Mouse (Mus musculus) forebrain, embryonic 11.5 days (tissue): ENCODE data around the gene Myh1. TPM values are rescaled to one million over a fixed set of nuclear protein-coding genes. Genes with fewer than 3 reads are reported as not detected.

Experiments used
- ATAC-seq: fragments of 200-750 bp; cut with Nextera tagmentation; replicated peaks from 2 replicates; pipeline ENCODE4 v1.8.0; 2017; ENCODE audit warnings: moderate TSS enrichment; ENCODE audit not compliant: low FRiP score
- DNase-seq: peaks from one replicate; pipeline ENCODE4 v3.0.0-alpha.2; 2017; ENCODE audit warnings: low spot score
- H3K27ac ChIP-seq: fragments of 300-500 bp; sonication (generic); 2 replicates; pipeline ENCODE4 v1.5.1; 2014; ENCODE audit warnings: low read depth, low read length
- H3K27me3 ChIP-seq: fragments of 300-500 bp; sonication (generic); 2 replicates; pipeline ENCODE4 v1.6.1; 2014; ENCODE audit warnings: mild to moderate bottlenecking, low read length, mixed read lengths; ENCODE audit not compliant: control insufficient read depth, insufficient read depth
- H3K36me3 ChIP-seq: fragments of 300-500 bp; sonication (generic); 2 replicates; pipeline ENCODE4 v1.6.1; 2014; ENCODE audit warnings: mild to moderate bottlenecking, low read length, moderate library complexity, mixed read lengths; ENCODE audit not compliant: control insufficient read depth, insufficient read depth
- H3K4me1 ChIP-seq: fragments of 300-500 bp; sonication (generic); replicated peaks from 2 replicates; pipeline ENCODE4 v1.6.1; 2014; ENCODE audit warnings: low read length, mixed read lengths; ENCODE audit not compliant: control insufficient read depth, insufficient read depth
- H3K4me2 ChIP-seq: fragments of 300-500 bp; sonication (generic); 2 replicates; pipeline ENCODE4 v1.6.1; 2014; ENCODE audit warnings: low read depth, mild to moderate bottlenecking, low read length, moderate library complexity, mixed read lengths; ENCODE audit not compliant: severe bottlenecking
- H3K4me3 ChIP-seq: fragments of 300-500 bp; sonication (generic); 2 replicates; pipeline ENCODE4 v1.5.1; 2014; ENCODE audit warnings: low read depth, low read length
- H3K9ac ChIP-seq: fragments of 300-500 bp; sonication (generic); 2 replicates; pipeline ENCODE4 v1.6.1; 2014; ENCODE audit warnings: low read length
- H3K9me3 ChIP-seq: fragments of 300-500 bp; sonication (generic); 2 replicates; pipeline ENCODE4 v1.6.1; 2016; ENCODE audit warnings: low read length, mixed read lengths; ENCODE audit not compliant: control insufficient read depth
- WGBS: fragments of 180-500 bp; shearing (Covaris S2); extraction: QIAGEN DNeasy Blood & Tissue Kit; methylation state at CpG from one replicate; pipeline ENCODE4 v1.1.7; 2014; 5-methylcytosine and 5-hydroxymethylcytosine counted together
- polyA plus RNA-seq: library from polyadenylated mRNA; unstranded; fragments of >200 nt; fragmentation: Nextera tagmentation; extraction: Ambion mirVana; gene quantifications from 2 replicates; pipeline ENCODE4 v1.2.1, GENCODE M21; 2014

Gene Myh1
- polyA plus RNA-seq = not detected in 2 replicates

- 82% methylated on average over 4 of the region's 4 CpGs for WGBS
- no peak within 1 kb of the TSS for H3K4me2 ChIP-seq
- H3K4me3 ChIP-seq = no peak within 1 kb of the TSS
- no peaks in the 10 kb centered on the region for H3K36me3 ChIP-seq
- DNase-seq = no peak
- no peak within 1 kb of the TSS for H3K9ac ChIP-seq
- no peaks in the 10 kb centered on the region for H3K27me3 ChIP-seq
- H3K9me3 ChIP-seq = no peaks in the 10 kb centered on the region
- no peaks in the 10 kb centered on the region for H3K4me1 ChIP-seq
- no peak for ATAC-seq
- H3K27ac ChIP-seq = no peak within 1 kb of the TSS
These were observed at the start of gene Myh1 for GRCm38 (mm10) chr11:67199752-67200151. Gene Myh1 (plus strand): TSS chr11:67200052.

- ATAC-seq = no peak
- Histone ChIP-seq H3K9ac (no peak overlapping the region), H3K4me2 (no peak overlapping the region), H3K27ac (no peak overlapping the region), H3K9me3 (no peaks in the 10 kb centered on the region), H3K36me3 (no peaks in the 10 kb centered on the region), H3K27me3 (no peaks in the 10 kb centered on the region), H3K4me1 (no peaks in the 10 kb centered on the region), H3K4me3 (no peak overlapping the region)
- DNase-seq = no peak
- 86% methylated on average over 2 of the region's 2 CpGs for WGBS
These were observed 49.6 kb upstream of the Myh1 start for GRCm38 (mm10) chr11:67150237-67150636.

- Histone ChIP-seq H3K9ac (no peak overlapping the region), H3K27me3 (no peaks in the 10 kb centered on the region), H3K27ac (no peak overlapping the region), H3K4me3 (no peak overlapping the region), H3K36me3 (no peaks in the 10 kb centered on the region), H3K9me3 (no peaks in the 10 kb centered on the region), H3K4me2 (no peak overlapping the region), H3K4me1 (no peaks in the 10 kb centered on the region)
- 81% methylated on average over 3 of the region's 3 CpGs for WGBS
- DNase-seq = no peak
- ATAC-seq = no peak
These were observed 48.7 kb upstream of the Myh1 start for GRCm38 (mm10) chr11:67151159-67151558.

- H3K9me3 ChIP-seq = no peaks in the 10 kb centered on the region
- H3K4me3 ChIP-seq = no peak overlapping the region
- DNase-seq (no peak), ATAC-seq (no peak)
- no peaks in the 10 kb centered on the region for H3K27me3 ChIP-seq
- no peak overlapping the region for H3K27ac ChIP-seq
- no peaks in the 10 kb centered on the region for H3K4me1 ChIP-seq
- H3K4me2 ChIP-seq = no peak overlapping the region
- H3K36me3 ChIP-seq = no peaks in the 10 kb centered on the region
- H3K9ac ChIP-seq = no peak overlapping the region
- 61% methylated on average over 16 of the region's 16 CpGs for WGBS
These were observed 47.9 kb upstream of the Myh1 start for GRCm38 (mm10) chr11:67151651-67152630.

- Histone ChIP-seq H3K9me3 (no peaks in the 10 kb centered on the region), H3K27me3 (no peaks in the 10 kb centered on the region), H3K4me1 (no peaks in the 10 kb centered on the region), H3K4me3 (no peak overlapping the region), H3K27ac (no peak overlapping the region), H3K36me3 (no peaks in the 10 kb centered on the region), H3K4me2 (no peak overlapping the region), H3K9ac (no peak overlapping the region)
- DNase-seq (no peak), ATAC-seq (peak; percentile 73)
- 3% methylated on average over 1 of the region's 1 CpGs for WGBS
These were observed 46.7 kb upstream of the Myh1 start for GRCm38 (mm10) chr11:67153123-67153522.

GRCm38 (mm10) chr11:67153843-67154242, 46.0 kb upstream of the Myh1 start:
- 74% methylated on average over 1 of the region's 1 CpGs for WGBS
- H3K4me2 ChIP-seq = no peak overlapping the region
- no peak overlapping the region for H3K4me3 ChIP-seq

GRCm38 (mm10) chr11:67155650-67156049, 44.2 kb upstream of the Myh1 start:
- Histone ChIP-seq H3K4me1 (no peaks in the 10 kb centered on the region), H3K4me3 (no peak overlapping the region), H3K27ac (no peak overlapping the region), H3K9ac (no peak overlapping the region), H3K27me3 (no peaks in the 10 kb centered on the region), H3K36me3 (no peaks in the 10 kb centered on the region), H3K9me3 (no peaks in the 10 kb centered on the region), H3K4me2 (no peak overlapping the region)
- ATAC-seq = no peak
- no peak for DNase-seq
- WGBS = 81% methylated on average over 2 of the region's 2 CpGs

More at GRCm38 (mm10) chr11:67153843-67154242, 46.0 kb upstream of the Myh1 start:
- DNase-seq (no peak), ATAC-seq (no peak)
- Histone ChIP-seq H3K9me3 (no peaks in the 10 kb centered on the region), H3K27me3 (no peaks in the 10 kb centered on the region), H3K4me1 (no peaks in the 10 kb centered on the region), H3K27ac (no peak overlapping the region), H3K9ac (no peak overlapping the region), H3K36me3 (no peaks in the 10 kb centered on the region)

GRCm38 (mm10) chr11:67160131-67160530, 39.7 kb upstream of the Myh1 start:
- Histone ChIP-seq H3K9ac (no peak overlapping the region), H3K27me3 (no peaks in the 10 kb centered on the region), H3K4me3 (no peak overlapping the region), H3K27ac (no peak overlapping the region), H3K9me3 (no peaks in the 10 kb centered on the region), H3K36me3 (no peaks in the 10 kb centered on the region), H3K4me1 (no peaks in the 10 kb centered on the region), H3K4me2 (no peak overlapping the region)
- no peak for ATAC-seq
- 91% methylated on average over 3 of the region's 3 CpGs for WGBS
- DNase-seq = no peak

GRCm38 (mm10) chr11:67163701-67164100, 36.2 kb upstream of the Myh1 start:
- no peaks in the 10 kb centered on the region for H3K9me3 ChIP-seq
- 84% methylated on average over 4 of the region's 4 CpGs for WGBS
- H3K4me3 ChIP-seq = no peak overlapping the region
- H3K4me1 ChIP-seq = no peaks in the 10 kb centered on the region
- H3K9ac ChIP-seq = no peak overlapping the region
- no peaks in the 10 kb centered on the region for H3K36me3 ChIP-seq
- ATAC-seq (no peak), DNase-seq (no peak)
- no peak overlapping the region for H3K4me2 ChIP-seq
- no peak overlapping the region for H3K27ac ChIP-seq
- H3K27me3 ChIP-seq = no peaks in the 10 kb centered on the region
